Mouse (Mus musculus): ENCODE measurements around the gene Dach1.

The Dach1 gene

GRCm38 (mm10) chr14:98169421-98170076 lies at the start of gene Dach1:
Dach1 (minus strand) TSS chr14:98169765.
- DNase-seq (ENCODE audit: low read depth, low spot score) = no peak

DNA sequence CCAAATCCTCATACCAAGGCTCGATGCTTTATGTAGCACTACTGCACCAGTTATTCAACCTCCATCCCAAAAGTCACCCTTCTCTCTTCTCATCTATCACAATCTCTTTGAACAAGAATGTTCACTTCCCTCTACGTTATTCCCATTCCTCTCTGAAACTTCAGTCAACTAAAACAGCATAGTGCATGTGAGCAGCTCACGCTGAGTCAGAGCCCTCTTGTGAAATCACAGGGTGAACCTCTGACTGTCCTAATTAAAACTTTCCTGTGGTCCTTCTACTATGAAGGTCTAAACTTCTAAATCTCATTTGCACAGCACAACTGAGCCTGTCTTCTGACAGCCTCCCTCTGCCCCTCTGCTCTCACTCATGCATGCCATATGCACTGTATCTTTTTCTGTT lies 30.5 kb upstream of the Dach1 start:
- DNase-seq (ENCODE audit: low read depth, low spot score) = no peak

DNA sequence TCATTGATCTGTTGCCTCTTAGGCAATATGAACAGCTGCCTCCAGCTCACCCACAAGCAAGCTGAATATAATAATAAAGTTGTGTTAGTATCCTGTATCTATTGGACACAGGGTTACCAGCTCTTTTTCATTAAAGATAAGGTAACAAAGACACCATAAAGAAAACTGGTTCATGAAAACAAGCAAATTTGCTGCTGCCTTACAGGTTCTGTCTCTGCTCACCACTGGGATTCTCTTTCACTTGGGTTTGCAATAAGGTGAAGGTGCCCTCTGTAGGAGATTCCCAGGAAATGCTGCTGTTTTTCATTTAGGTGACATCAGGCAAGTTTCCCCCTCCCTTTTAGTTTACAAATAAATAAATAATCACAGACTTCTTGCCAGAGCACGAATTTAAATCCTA lies 12.0 kb upstream of the Dach1 start:
- DNase-seq (ENCODE audit: low read depth, low spot score) = peak; percentile 39

GRCm38 (mm10) chr14:98173831-98174230 lies 4.3 kb upstream of the Dach1 start:
- no peak for DNase-seq (ENCODE audit: low read depth, low spot score)

GRCm38 (mm10) chr14:98172394-98172905 lies 2.9 kb upstream of the Dach1 start:
- no peak for DNase-seq (ENCODE audit: low read depth, low spot score)

DNA sequence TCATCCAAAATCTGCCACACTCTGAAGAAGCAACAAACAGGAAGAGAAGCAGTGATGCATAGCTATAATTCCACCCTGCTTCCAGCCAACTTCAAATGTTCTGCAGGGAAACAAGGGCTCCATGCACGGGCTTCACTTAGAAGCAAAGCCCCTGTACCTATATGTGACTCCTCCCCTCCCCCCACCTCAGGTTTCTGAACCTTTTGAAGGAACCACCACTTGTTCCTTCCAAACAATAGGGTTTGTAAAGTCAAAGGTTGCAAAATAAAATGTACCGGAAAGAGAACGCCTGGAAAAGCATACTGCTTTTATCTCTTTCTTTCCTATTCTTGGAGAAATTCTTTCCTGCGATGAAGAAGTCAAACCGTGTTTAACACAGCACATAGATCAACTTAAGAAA lies 2.3 kb upstream of the Dach1 start:
- DNase-seq (ENCODE audit: low read depth, low spot score) = no peak

DNA sequence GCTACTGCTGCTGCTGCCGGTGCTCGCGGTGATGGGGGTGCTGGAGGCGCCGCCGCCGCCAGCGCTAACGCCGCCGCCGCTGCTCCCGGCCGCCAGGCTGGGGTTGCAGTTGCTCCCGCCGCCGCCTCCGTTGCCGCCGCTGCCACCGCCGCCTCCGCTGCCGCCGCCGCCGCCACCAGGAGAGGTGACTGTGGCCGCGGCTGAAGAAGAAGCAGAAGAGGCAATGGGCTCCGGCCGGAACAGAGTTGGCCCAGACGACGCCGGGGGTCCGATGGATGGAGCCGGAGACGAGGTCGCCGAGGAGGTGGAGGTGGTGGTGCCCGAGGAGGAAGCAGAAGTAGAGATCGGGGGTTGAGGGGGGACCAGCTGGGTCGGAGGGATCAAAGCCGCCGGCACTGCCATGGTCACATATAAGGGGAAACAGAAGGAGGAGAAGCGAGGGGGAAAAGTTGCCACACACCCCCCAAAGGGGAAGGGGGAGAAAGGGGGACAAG lies 610 bp downstream of the Dach1 start:
- DNase-seq (ENCODE audit: low read depth, low spot score) = no peak

DNA sequence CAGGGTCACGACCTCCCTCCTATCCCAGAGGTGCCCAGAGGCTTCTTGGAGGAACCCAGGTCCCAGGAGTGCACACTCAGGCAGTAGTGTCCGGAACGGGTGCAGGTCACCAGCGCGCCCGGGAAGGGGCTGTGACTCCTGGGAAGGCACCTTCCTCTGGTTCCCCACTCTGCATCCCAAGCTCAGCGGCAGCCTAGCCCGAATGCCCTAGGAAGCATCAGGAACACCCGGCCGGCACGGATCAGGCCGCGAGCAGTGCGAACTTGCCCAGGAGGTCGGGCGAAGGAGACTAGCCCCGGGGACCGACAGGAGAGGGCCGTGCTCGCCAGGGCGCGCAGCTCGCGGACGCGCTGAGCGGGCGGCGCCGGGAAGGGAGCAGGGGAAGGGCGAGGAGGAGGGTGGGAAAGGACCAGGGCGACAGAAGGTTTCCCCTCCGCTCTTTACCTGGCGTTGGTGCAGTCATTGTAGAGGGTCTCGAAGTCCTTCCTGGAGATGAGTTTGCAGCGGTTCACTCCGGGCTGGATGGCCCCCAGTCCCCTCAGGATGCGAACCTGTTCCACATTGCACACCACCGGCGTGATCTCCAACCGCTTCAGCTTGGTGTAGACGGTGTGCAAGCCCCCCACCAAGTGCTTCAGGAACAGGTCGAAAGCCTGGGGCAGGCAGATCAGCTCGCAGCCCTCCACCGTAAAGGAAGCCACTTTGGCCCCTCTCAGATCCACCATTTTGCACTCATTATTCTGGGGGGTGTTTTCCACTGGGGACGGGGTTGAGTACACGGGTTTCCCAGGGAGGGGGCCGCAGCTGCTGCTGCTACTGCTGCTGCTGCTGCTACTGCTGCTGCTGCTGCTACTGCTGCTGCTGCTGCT lies 1.3 kb downstream of the Dach1 start:
- no peak for DNase-seq (ENCODE audit: low read depth, low spot score)

GRCm38 (mm10) chr14:98167186-98168038 lies 2.2 kb downstream of the Dach1 start:
- DNase-seq (ENCODE audit: low read depth, low spot score) = no peak

DNA sequence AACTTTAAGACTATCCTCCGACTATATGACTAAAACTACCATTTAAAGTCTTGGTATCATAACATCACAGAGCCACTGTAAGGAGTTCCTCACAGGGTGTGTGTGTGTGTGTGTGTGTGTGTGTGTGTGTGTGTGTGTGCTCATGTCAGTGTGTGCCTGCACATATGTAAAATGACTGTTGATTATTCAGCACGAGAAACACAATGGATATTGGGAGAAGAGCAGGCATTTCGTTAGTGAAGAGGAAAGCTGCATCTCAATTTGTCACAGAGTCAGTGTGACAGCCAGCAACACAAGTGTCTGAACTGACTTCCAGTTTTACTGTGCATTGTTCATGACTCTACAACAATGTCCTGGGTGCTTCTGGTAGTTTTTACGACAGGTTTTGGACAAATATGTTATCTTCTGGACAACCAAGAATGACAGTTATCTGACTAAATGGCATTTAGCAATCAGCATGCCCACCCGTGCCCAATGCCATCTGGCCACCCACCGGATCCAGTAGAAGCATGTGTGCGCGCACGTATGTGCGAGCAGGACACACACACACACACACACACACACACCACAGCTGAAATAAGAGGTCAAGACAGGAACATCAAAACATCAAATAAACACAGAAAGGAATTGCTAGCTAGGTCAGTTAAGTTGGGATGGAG lies 3.1 kb downstream of the Dach1 start:
- DNase-seq (ENCODE audit: low read depth, low spot score) = no peak

DNA sequence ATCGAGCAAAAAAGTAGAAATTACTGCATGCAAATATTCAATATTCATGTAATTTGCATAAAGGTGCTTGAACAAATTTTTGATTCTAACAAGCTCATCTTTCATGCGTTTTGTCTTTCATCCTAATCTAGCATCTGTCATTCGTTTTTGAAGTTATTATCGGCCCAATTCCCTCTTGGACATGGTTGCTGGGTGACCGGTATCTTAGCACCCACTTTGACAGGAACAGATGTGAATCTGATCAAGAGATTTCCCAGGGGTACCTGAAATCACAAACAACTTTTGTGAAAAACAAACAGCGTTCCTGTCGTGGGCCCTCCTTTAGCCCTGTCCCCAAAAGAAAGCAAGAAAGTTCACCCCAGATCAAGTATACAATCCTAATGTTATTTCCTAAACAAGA lies 12.8 kb downstream of the Dach1 start:
- DNase-seq (ENCODE audit: low read depth, low spot score) = no peak

DNA sequence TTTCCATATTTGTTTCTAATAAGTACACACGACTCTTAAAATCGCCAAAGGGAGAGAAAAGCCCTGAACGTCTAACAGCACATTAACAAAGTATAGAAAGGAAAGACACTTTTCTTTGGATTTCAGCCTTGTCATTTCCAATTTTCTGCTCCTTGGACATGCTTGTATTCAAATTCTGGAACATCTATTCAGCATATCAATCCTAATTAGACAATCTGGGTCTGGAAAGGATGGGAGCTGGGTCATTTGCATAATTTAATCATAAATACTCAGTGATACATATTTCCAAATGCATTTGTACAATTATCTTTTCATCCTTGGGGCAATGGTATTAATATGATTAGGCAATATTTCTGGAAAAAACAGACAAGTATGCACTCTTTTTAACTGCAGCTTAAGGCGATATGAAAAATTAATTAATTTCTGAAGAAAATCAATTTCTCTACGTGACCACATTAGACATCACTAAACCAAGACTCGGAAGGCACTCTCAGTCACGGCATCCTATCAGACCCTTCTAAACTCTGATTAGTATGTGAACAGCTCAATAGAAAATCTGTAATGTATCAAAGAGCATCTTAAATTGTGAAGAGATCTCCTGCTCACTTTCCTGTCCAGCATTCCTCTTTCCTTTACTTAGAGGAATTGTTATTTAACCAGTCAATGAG lies 13.7 kb downstream of the Dach1 start:
- no peak for DNase-seq (ENCODE audit: low read depth, low spot score)

- DNase-seq (ENCODE audit: low read depth, low spot score) = no peak
These were observed 14.6 kb downstream of the Dach1 start for GRCm38 (mm10) chr14:98154832-98155422.

DNA sequence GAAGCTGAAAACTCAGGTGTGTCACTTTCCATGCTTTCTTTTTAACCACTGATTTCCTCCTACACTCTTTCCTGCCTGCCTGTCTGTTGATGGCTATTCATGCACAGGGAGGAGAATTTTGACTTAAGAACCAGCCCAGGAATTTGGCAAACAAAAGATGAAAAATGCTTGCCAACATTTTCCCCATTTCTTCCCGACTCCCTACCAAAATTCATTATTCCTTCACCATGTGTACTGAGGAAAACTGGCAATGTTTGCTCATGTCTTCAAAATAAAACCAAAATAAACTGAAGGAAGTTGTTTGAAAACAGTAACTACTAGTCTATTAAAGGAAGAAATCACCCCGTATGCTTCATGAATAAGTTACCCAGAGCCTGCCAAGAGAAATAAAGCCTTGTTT lies 27.8 kb downstream of the Dach1 start:
- DNase-seq (ENCODE audit: low read depth, low spot score) = no peak

DNA sequence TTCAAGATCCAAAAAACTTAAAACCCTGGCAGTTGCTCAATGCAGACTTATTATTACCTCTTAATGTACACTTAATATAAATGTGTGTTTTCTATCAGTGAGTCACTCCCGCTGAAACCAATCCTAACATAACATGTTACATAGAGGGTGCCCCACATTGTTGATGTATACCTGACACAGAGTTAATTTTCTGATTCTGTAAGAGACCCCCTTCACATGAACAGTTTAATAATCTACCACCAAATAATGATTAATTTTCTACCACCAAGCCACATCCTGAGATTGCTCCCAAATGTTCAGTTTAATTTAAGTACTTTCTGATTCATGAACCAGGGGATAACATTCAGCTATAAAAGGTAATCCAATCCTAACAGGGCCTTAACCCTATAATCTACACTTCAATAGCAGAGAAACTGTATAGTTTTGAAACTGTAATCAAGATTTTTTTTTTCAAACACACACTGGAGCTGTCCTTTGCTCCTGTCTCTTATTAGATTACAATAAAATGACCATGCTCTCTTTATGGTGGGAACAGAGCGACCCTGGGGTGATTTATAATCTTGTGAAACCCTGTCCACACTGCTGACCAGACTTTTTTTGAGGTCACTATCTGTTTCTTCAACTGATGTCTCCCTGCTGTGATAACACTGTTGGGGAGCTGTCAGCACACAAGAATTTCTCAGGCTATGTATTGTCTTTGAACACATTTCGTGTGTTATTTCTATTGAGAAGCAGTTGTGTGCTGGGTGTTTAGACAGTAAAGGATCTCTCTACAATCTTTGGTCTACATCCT lies 30.5 kb downstream of the Dach1 start:
- no peak for DNase-seq (ENCODE audit: low read depth, low spot score)

DNA sequence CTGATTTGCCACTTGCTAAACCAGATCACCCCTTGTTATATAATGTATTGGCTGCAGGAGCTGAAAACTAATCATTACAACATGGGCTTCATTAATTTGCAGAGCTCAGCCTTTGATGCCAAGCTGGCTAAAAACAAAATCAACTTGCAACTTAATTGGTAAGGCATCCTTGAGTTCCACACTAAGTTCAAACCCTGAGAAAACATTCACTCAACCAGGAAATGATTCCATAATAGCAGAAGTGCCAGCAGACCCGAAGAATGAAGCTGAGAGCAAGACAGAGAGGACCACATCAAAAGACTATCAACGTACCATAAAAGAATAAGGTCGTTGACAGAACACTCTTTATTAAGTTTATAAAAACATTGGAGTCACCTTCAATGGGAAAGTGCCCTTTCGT lies 35.0 kb downstream of the Dach1 start:
- DNase-seq (ENCODE audit: low read depth, low spot score) = no peak

DNA sequence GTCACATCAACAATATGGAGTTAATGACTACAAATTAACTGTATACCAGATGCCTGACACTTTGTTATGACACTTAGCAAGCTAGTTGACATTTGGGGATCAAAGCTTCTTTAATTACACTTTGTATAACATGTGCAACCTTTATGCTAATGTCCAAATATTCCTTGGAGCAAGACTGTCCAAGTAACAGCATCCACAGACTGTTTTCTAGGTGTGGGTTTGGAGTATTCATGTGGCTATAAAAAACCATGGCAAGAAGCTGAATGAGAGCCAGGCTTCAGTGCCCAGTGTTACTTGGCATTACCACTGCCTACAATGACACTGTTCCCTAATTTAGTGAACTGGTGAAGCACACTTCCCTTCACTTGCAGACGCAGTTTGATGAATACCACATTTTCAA lies 46.5 kb downstream of the Dach1 start:
- DNase-seq (ENCODE audit: low read depth, low spot score) = no peak

GRCm38 (mm10) chr14:98116627-98117026 lies 52.9 kb downstream of the Dach1 start:
- DNase-seq (ENCODE audit: low read depth, low spot score) = no peak

DNA sequence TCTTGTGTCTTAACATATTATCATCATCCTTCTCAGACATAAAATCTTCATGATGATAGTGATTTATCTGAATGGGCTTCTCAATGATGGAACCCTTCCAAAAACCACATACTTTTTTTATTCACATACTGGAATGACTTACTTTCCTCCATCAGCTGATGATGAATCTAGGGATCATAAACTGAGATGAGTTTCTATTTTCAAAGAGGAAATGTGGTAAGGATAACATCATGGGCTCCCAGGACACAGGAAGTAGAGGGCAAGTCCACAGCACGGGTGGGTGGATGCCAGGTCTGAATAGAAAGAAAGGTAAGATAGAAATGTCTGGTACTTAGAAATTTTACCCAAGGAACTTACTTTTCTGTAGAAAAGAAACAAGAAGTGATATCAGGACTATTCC lies 56.5 kb downstream of the Dach1 start:
- DNase-seq (ENCODE audit: low read depth, low spot score) = peak; percentile 7

GRCm38 (mm10) chr14:98109929-98110328 lies 59.6 kb downstream of the Dach1 start:
- DNase-seq (ENCODE audit: low read depth, low spot score) = no peak

All from 3T3-L1 (cell line).